Mouse (Mus musculus) testis, adult 2 months (tissue): Measurements from ENCODE around the gene Auts2.

Experiments used
- CTCF ChIP-seq: fragments of 200-500 bp; IDR thresholded peaks from 2 replicates; pipeline ENCODE4 v1.5.1; 2012; ENCODE audit warnings: low read depth, mild to moderate bottlenecking, inconsistent platforms, low read length, moderate library complexity; ENCODE audit not compliant: control insufficient read depth, insufficient read depth, insufficient replicate concordance
- POLR2A ChIP-seq: fragments of 200-500 bp; IDR thresholded peaks from 2 replicates; pipeline ENCODE4 v1.6.1; 2012; ENCODE audit warnings: low read depth, mild to moderate bottlenecking, inconsistent platforms, low read length, moderate library complexity; ENCODE audit not compliant: control insufficient read depth

DNA sequence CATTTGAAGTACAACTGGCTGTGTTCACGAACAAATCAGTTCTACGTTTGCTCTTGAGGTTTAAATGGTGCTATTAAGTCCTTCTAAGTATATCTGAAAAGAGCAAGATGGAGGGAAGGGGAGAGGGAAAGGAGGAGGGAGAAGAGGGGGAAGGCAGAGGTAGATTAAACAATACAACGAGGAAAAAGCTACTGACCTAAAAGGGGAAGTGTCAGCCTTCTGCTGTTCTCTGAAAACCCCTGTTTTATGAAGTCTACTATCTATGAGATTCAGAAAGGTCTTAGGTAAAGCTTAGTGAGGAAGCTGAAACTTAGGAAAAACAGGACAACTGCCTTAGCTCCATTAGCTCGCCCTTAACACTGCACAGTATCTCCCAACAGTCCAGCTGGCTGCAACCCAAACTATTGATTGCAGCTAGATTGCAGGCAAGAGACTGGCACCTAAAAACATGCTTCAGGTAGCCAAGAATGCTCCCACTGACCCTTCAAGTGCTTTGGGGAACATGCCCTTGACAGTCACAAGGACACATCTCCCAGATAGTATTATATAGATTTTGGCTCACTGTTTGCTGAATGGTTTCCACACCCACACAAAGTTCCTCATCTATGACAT, 157.8 kb downstream of the Auts2 start:
- no peak for TF ChIP-seq CTCF
- no peak for TF ChIP-seq POLR2A
